Mouse (Mus musculus) forebrain, embryonic 16.5 days (tissue): ENCODE data around the gene Cntnap1. TPM values are rescaled to one million over a fixed set of nuclear protein-coding genes. Genes with fewer than 3 reads are reported as not detected.

ENCODE experiments used
- ATAC-seq: fragments of 200-750 bp; cut with Nextera tagmentation; 2 replicates; pipeline ENCODE4 v1.8.0; 2017; ENCODE audit warnings: mild to moderate bottlenecking, moderate library complexity
- H3K27ac ChIP-seq: fragments of 300-500 bp; sonication (generic); 2 replicates; pipeline ENCODE4 v1.5.1; 2014; ENCODE audit warnings: low read length, control low read depth
- H3K27me3 ChIP-seq: fragments of 300-500 bp; sonication (generic); replicated peaks from 2 replicates; pipeline ENCODE4 v1.6.1; 2014; ENCODE audit warnings: low read length; ENCODE audit not compliant: control insufficient read depth, insufficient read depth
- H3K36me3 ChIP-seq: fragments of 300-500 bp; sonication (generic); 2 replicates; pipeline ENCODE4 v1.6.1; 2014; ENCODE audit not compliant: control insufficient read depth, insufficient read depth
- H3K4me1 ChIP-seq: fragments of 300-500 bp; sonication (generic); replicated peaks from 2 replicates; pipeline ENCODE4 v1.6.1; 2014; ENCODE audit warnings: low read length; ENCODE audit not compliant: control insufficient read depth, insufficient read depth
- H3K4me2 ChIP-seq: fragments of 300-500 bp; sonication (generic); 2 replicates; pipeline ENCODE4 v1.6.1; 2014; ENCODE audit warnings: mild to moderate bottlenecking, low read length, control low read depth
- H3K4me3 ChIP-seq: fragments of 300-500 bp; sonication (generic); replicated peaks from 2 replicates; pipeline ENCODE4 v1.5.1; 2014; ENCODE audit warnings: mild to moderate bottlenecking, low read length, control low read depth
- H3K9ac ChIP-seq: fragments of 300-500 bp; sonication (generic); replicated peaks from 2 replicates; pipeline ENCODE4 v1.6.1; 2014; ENCODE audit warnings: low read depth, low read length, control low read depth
- H3K9me3 ChIP-seq: fragments of 300-500 bp; sonication (generic); 2 replicates; pipeline ENCODE4 v1.6.1; 2016; ENCODE audit warnings: low read length; ENCODE audit not compliant: control insufficient read depth
- WGBS: fragments of 180-500 bp; shearing (Covaris S2); extraction: QIAGEN DNeasy Blood & Tissue Kit; methylation state at CpG from one replicate; pipeline ENCODE4 v1.1.7; 2014; 5-methylcytosine and 5-hydroxymethylcytosine counted together
- microRNA-seq: library from miRNA; unstranded; fragments of <30 nt; microRNA quantifications from one replicate; pipeline ENCODE4, GENCODE M21; 2017
- polyA plus RNA-seq: library from polyadenylated mRNA; unstranded; fragments of >200 nt; fragmentation: Nextera tagmentation; extraction: Ambion mirVana; gene quantifications from 2 replicates; pipeline ENCODE4 v1.2.1, GENCODE M21; 2015

Cntnap1 gene
- polyA plus RNA-seq, 1 experiment from 2014 or later = 1.5 TPM

DNA sequence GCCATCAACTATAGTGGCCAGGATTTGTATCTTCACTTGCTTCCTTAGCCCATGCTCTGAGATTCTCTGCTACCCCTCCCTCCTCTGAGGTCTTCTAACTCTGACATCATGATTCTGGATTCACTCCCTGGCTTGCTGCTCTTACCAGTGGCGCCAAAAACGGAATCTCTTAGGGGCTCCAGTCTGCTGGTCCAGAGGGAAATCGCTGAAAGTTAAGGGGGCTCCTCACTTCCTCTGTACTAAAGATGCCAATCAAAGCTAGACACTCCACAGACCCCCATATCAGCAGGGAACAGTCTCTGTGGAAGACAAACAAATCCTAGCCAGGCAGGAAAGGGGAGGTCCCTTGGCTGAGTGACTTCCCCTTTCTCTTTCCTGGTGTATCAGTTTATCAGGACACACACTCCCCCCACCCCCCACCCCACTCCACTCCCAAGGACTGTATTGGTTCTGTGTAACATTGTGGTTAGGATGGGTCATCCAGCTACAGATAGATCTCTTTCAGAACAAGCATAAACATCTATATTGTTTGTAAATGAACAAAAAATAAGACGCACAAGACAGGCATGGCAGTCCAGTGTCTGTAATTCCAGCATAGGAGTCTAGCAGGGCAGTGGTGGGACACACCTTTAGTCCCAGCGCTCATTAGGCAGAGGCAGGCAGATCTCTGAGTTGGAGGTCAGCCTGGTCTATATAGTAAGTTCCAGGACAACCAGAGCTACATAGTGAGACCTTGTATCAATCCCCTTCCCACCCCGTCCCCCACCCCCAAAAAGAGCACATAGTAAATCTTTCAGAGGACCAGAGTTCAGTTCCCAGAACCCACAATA lies 61.9 kb downstream of the Cntnap1 start:
- 64% methylated on average over 6 of the region's 6 CpGs for WGBS
- no peak overlapping the region for H3K27ac ChIP-seq

DNA sequence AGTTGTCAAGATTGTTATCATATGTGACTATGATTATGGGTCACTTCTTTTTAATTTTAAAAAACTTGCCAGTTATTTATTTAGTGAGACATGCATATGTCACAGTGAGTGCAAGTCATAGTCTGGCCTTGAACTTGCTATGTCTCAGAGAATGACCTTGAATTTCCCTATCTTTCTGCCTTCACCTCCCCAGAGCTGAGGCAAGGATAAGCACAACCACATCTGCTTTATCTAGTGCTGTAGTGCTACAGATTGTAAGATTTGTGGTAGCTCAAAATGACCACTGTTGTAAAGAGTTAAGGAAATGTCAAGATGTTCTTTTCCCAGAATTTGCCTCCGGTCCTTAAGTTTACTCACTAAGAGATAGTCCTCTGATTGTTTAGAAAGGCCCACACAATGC lies 62.9 kb downstream of the Cntnap1 start:
- Histone ChIP-seq H3K4me2 (no peak overlapping the region), H3K4me1 (peaks cover 18% of the 10 kb centered on the region)
- 100% methylated on average over 1 of the region's 1 CpGs for WGBS

More for the DNA sequence above, 61.9 kb downstream of the Cntnap1 start:
- ATAC-seq = no peak
- no peaks in the 10 kb centered on the region for H3K9me3 ChIP-seq
- H3K9ac ChIP-seq = no peak overlapping the region
- H3K27me3 ChIP-seq = no peaks in the 10 kb centered on the region
- H3K36me3 ChIP-seq = no peaks in the 10 kb centered on the region
- H3K4me2 ChIP-seq = no peak overlapping the region
- H3K4me1 ChIP-seq = peaks cover 18% of the 10 kb centered on the region
- H3K4me3 ChIP-seq = no peak overlapping the region

DNA sequence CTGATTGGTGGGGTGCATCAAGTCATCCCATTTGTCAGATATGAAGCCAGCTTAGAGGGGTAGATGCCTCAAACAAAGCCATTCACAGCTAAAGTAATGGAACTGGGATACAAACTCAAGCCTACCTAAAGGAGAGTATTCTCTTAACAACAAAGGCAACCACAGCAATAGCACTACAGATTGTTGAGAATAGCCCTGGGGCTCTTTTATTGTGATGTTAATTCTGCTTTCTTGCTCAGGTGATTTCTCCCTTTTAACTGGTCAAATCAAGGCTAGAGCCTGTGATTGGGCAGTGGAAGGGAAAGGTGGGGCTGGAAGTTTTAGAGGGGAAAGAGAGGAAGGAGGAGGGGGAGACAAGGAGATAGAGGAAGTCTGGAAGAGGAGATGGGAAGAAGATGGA lies 63.8 kb downstream of the Cntnap1 start:
- Histone ChIP-seq H3K27me3 (no peaks in the 10 kb centered on the region), H3K36me3 (no peaks in the 10 kb centered on the region), H3K9me3 (no peaks in the 10 kb centered on the region), H3K4me1 (peaks cover 18% of the 10 kb centered on the region), H3K4me2 (no peak overlapping the region), H3K9ac (no peak overlapping the region), H3K4me3 (no peak overlapping the region), H3K27ac (no peak overlapping the region)
- no peak for ATAC-seq

More for the DNA sequence above, 62.9 kb downstream of the Cntnap1 start:
- no peak for ATAC-seq
- H3K27me3 ChIP-seq = no peaks in the 10 kb centered on the region
- H3K27ac ChIP-seq = no peak overlapping the region
- H3K9me3 ChIP-seq = no peaks in the 10 kb centered on the region
- H3K4me3 ChIP-seq = no peak overlapping the region
- H3K9ac ChIP-seq = no peak overlapping the region
- H3K36me3 ChIP-seq = no peaks in the 10 kb centered on the region

DNA sequence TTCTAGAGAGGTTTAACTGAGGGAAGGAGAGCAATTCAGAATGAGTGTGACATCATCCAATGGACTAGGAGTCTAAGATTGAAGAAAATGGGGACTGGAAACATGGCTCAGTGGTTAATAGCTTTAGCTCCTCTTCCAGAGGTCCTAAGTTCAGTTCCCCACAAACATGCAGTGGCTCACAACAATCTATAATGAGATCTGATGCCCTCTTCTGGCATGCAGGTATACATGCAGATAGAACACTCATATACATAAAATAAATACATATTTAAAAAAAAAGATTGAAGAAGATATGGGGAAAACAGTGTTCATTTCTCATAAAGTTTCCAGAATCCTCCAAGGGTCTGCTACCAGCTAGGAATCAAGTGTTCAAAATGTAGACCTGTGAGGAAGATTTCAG lies 65.1 kb downstream of the Cntnap1 start:
- no peak for ATAC-seq
- Histone ChIP-seq H3K27me3 (no peaks in the 10 kb centered on the region), H3K36me3 (no peaks in the 10 kb centered on the region), H3K4me1 (peaks cover 8% of the 10 kb centered on the region), H3K9me3 (no peaks in the 10 kb centered on the region), H3K4me3 (no peak overlapping the region), H3K9ac (no peak overlapping the region), H3K27ac (no peak overlapping the region), H3K4me2 (no peak overlapping the region)

DNA sequence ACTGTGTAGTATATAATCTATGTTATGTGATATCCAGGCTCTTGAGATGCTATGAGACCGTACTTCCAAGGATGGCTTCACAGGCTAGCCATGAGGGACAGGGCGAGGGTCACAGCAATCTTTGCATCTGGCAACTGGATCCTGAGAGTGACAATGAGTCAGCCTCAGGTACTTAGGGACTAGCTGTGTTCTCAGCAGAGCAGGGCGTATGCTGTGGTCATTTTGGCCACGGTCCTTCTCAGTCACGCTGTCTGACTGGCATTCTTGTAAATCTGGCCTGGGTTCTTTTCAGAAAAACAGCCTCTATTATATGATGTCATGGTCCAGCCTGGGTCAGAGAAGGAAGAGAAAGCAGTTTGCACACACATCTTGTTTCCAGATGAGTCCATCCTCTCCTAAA lies 66.5 kb downstream of the Cntnap1 start:
- Histone ChIP-seq H3K4me1 (no peaks in the 10 kb centered on the region), H3K4me3 (no peak overlapping the region), H3K4me2 (no peak overlapping the region), H3K9me3 (no peaks in the 10 kb centered on the region), H3K9ac (no peak overlapping the region), H3K27me3 (no peaks in the 10 kb centered on the region), H3K36me3 (no peaks in the 10 kb centered on the region), H3K27ac (no peak overlapping the region)
- 91% methylated on average over 5 of the region's 5 CpGs for WGBS
- no peak for ATAC-seq

DNA sequence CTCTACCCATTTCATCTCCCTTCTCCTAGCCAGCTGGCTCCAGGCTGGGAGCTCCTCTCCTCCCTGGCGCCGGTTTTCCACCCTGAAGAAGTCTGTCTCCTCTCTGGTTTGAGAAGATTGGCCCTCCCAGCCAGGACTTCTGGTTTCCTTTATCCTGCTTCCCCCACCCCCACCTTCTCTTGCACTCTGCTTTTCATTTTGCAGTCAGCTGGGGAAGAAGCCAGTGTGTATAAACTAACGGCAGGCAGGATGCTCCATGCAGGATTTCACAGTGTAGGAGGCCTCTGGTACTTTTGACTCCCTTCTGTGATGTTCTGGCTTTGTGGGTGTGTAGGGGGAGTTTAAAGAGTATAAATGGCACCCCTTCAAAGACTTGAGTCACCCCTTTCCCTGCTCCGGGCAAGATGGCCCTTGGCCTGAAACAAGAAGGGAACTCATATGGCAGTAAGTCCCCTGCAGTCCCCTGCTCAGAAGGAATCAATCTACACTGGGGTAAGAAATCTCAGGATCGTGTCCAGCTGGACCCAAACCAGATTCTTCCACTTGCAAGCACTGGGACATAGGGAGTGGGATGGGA lies 67.8 kb downstream of the Cntnap1 start:
- no peaks in the 10 kb centered on the region for H3K9me3 ChIP-seq
- no peak overlapping the region for H3K4me2 ChIP-seq
- 0 out of 2 replicates have a peak, but pooled peaks cover 3% of the 10 kb centered on the region for H3K27me3 ChIP-seq
- H3K36me3 ChIP-seq = no peaks in the 10 kb centered on the region
- H3K27ac ChIP-seq = no peak overlapping the region
- H3K4me3 ChIP-seq = no peak overlapping the region
- H3K9ac ChIP-seq = no peak overlapping the region
- no peaks in the 10 kb centered on the region for H3K4me1 ChIP-seq
- 52% methylated on average over 5 of the region's 5 CpGs for WGBS
- ATAC-seq = no peak

Small RNA genes lying within 50 kb of the gene (microRNA-seq; reads per million reads assigned to microRNA genes)
- gene Gm27626 = not detected

Other genes starting within 250 kb of the Cntnap1 start
- gene Stat3, start 231.0 kb upstream of the Cntnap1 start, polyA plus RNA-seq = 30.6 and 31.5 TPM in 2 replicates
- gene Cavin1, start 199.6 kb upstream of the Cntnap1 start, polyA plus RNA-seq = 33.6 and 45.4 TPM in 2 replicates
- 90.6 and 111 TPM in 2 replicates for gene Atp6v0a1, start 161.1 kb upstream of the Cntnap1 start, polyA plus RNA-seq
- gene Naglu, start 100.5 kb upstream of the Cntnap1 start, polyA plus RNA-seq = 7.1 and 8.0 TPM in 2 replicates
- gene Hsd17b1, start 92.1 kb upstream of the Cntnap1 start, polyA plus RNA-seq = 0.25 and 0.30 TPM in 2 replicates
- gene Coasy, start 88.0 kb upstream of the Cntnap1 start, polyA plus RNA-seq = 45.9 and 48.1 TPM in 2 replicates
- 94.6 and 102 TPM in 2 replicates for gene Mlx, start 83.2 kb upstream of the Cntnap1 start, polyA plus RNA-seq
- gene Psmc3ip, start 75.1 kb upstream of the Cntnap1 start, polyA plus RNA-seq = 37.3 and 43.6 TPM in 2 replicates
- gene Retreg3, start 50.6 kb upstream of the Cntnap1 start, polyA plus RNA-seq = 24.5 and 25.2 TPM in 2 replicates
- gene Tubg1, start 50.6 kb upstream of the Cntnap1 start, polyA plus RNA-seq = 90.7 and 93.0 TPM in 2 replicates
- gene Tubg2, start 14.6 kb upstream of the Cntnap1 start, polyA plus RNA-seq = 36.2 and 43.0 TPM in 2 replicates
- gene Plekhh3, start 828 bp downstream of the Cntnap1 start, polyA plus RNA-seq = 4.8 and 5.8 TPM in 2 replicates
- 0.14 TPM in 1 of 2 replicates, not detected in the other for gene Ccr10, start 4.9 kb downstream of the Cntnap1 start, polyA plus RNA-seq
- gene Ezh1, start 55.9 kb downstream of the Cntnap1 start, polyA plus RNA-seq = 24.8 and 27.0 TPM in 2 replicates
- gene Ramp2, start 75.5 kb downstream of the Cntnap1 start, polyA plus RNA-seq = 67.4 and 72.0 TPM in 2 replicates
- gene Vps25, start 83.2 kb downstream of the Cntnap1 start, polyA plus RNA-seq = 91.1 and 93.3 TPM in 2 replicates
- 5.8 and 6.2 TPM in 2 replicates for gene Wnk4, start 90.0 kb downstream of the Cntnap1 start, polyA plus RNA-seq
- 0.91 TPM in 2 replicates for gene Cntd1, start 108.5 kb downstream of the Cntnap1 start, polyA plus RNA-seq
- 191 and 197 TPM in 2 replicates for gene Coa3, start 108.6 kb downstream of the Cntnap1 start, polyA plus RNA-seq
- gene Becn1, start 131.8 kb downstream of the Cntnap1 start, polyA plus RNA-seq = 191 and 203 TPM in 2 replicates
- gene Psme3, start 145.7 kb downstream of the Cntnap1 start, polyA plus RNA-seq = 127 and 137 TPM in 2 replicates
- 1.9 and 3.2 TPM in 2 replicates for gene Aoc2, start 154.5 kb downstream of the Cntnap1 start, polyA plus RNA-seq
- gene Aoc3, start 160.1 kb downstream of the Cntnap1 start, polyA plus RNA-seq = 0.09 and 0.10 TPM in 2 replicates
- not detected in 2 replicates for gene G6pc, start 197.0 kb downstream of the Cntnap1 start, polyA plus RNA-seq
- gene Aarsd1, start 247.1 kb downstream of the Cntnap1 start, polyA plus RNA-seq = 90.1 and 99.5 TPM in 2 replicates